9 mouse cellular contexts compared by ENCODE assay signal in the genomic region with DNA sequence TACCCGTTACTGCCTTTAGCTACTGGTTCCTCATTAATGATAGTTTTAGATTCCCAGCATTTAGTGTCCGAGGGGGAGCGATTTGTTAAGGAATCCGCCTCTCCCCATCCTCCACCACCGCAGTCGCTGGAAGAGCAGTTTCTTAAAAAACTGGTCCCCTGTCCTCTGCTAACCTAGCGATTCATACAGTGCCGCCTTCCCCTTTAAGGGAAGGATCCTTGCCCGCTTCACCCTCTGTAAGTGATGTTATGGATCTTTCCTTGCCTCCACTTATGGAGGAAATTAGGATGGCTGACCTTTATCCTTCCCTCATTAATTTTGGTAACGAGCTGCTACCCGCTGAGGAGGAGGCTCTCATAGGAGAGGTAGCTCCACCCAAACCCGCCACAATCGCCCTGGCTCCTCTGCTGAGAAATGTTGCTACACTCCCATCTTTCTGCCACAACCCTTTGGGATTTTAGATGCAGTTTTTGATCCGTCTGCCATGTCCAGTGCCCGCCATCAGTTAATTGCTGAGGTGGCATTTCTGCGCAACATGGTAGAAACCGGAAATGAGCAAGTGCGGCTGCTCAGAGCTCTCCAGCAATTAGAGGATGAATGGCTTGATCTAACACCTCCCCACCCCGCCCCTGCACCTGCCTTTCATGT. TPM values are rescaled to one million over a fixed set of nuclear protein-coding genes. Genes with fewer than 3 reads are reported as not detected.
DNase-seq lines count a peak whose midpoint lies in the region; ATAC-seq and TF ChIP-seq lines count a peak whose summit lies in the region.
"Had no signal": no experiment of that assay in that cellular context is flagged by ENCODE, and none has a peak within 500 bp of the region (broad histone marks: within the 10 kb centered on the region; RNA-seq: fewer than 3 reads in every experiment).

No protein-coding gene starts in this region.

- no peak for TF ChIP-seq EP300 in lung, postnatal 0 days (IDR thresholded peaks at IDR 0.05)

- TF ChIP-seq CTCF in lung, postnatal 0 days (IDR thresholded peaks at IDR 0.05): no peak

- H3K27me3 ChIP-seq in hindbrain, embryonic 16.5 days (replicated peaks; ENCODE audit: control insufficient read depth, insufficient read depth, low read length): no peaks in the 10 kb centered on the region
- no peaks in the 10 kb centered on the region for H3K27me3 ChIP-seq in lung, postnatal 0 days (replicated peaks; ENCODE audit: insufficient read depth, low read length)

- peak overlapping the region; percentile 47 for H3K4me3 ChIP-seq in hindbrain, embryonic 16.5 days (ENCODE audit: low read length)
- H3K4me3 ChIP-seq in lung, postnatal 0 days (ENCODE audit: low read depth, low read length): peak overlapping the region; percentile 40

- H3K36me3 ChIP-seq in hindbrain, embryonic 16.5 days (ENCODE audit: control insufficient read depth, insufficient read depth, low read length): no peaks in the 10 kb centered on the region
- no peaks in the 10 kb centered on the region for H3K36me3 ChIP-seq in lung, postnatal 0 days (ENCODE audit: insufficient read depth, low read length)

- peak overlapping the region; percentile 74 for H3K9ac ChIP-seq in hindbrain, embryonic 16.5 days (ENCODE audit: low read depth, low read length)
- H3K9ac ChIP-seq in lung, postnatal 0 days (replicated peaks; ENCODE audit: low read depth): no peak overlapping the region

- H3K4me2 ChIP-seq in hindbrain, embryonic 16.5 days (ENCODE audit: low read length): peak overlapping the region; percentile 66
- peak overlapping the region; percentile 75 for H3K4me2 ChIP-seq in lung, postnatal 0 days (replicated peaks; ENCODE audit: low read depth, low read length)

- WGBS in hindbrain, embryonic 16.5 days: 0% methylated on average over 19 of the region's 19 CpGs
- WGBS in lung, postnatal 0 days: under 1% methylated on average over 19 of the region's 19 CpGs

- DNase-seq in Muller cell, postnatal 12 days (ENCODE audit: inconsistent ontology term): peak; percentile 58
- peak; percentile 85 to 90 for DNase-seq in cerebellum, adult 18-20 months
- DNase-seq in forelimb bud, embryonic 11.5 days (ENCODE audit: low read depth, low spot score): peak; percentile 40
- DNase-seq in layer of hippocampus, postnatal 25 days (ENCODE audit: extremely low spot score in 1 of 2, low spot score in 1 of 2): peak; percentile 63 to 66
- peak; percentile 50 for DNase-seq in lung, postnatal 0 days (ENCODE audit: low spot score)
- peak; percentile 22 for DNase-seq in ovary, adult 18-20 months (ENCODE audit: low spot score)
- DNase-seq in thymus, postnatal 14 days: peak; percentile 76

- peak; percentile 97 for ATAC-seq in hindbrain, embryonic 16.5 days
- peak; percentile 40 for ATAC-seq in lung, postnatal 0 days

- no peaks in the 10 kb centered on the region for H3K4me1 ChIP-seq in hindbrain, embryonic 16.5 days (ENCODE audit: control insufficient read depth, insufficient read depth, low read depth, low read length)
- no peaks in the 10 kb centered on the region for H3K4me1 ChIP-seq in lung, postnatal 0 days (ENCODE audit: insufficient read depth, low read depth, low read length)

- no peaks in the 10 kb centered on the region for H3K9me3 ChIP-seq in hindbrain, embryonic 16.5 days (ENCODE audit: control insufficient read depth, low read length)
- no peaks in the 10 kb centered on the region for H3K9me3 ChIP-seq in lung, postnatal 0 days (ENCODE audit: low read length)

- peak overlapping the region; percentile 92 for H3K27ac ChIP-seq in hindbrain, embryonic 16.5 days (ENCODE audit: low read depth, low read length)
- H3K27ac ChIP-seq in lung, postnatal 0 days (ENCODE audit: low read length): no peak overlapping the region

RNA-seq across cellular contexts. Expression of a gene that starts 10.8 kb away (rescaled TPM):
- not detected in 2 replicates for polyA plus RNA-seq in hindbrain, embryonic 16.5 days (2015; fragmentation: Nextera tagmentation; extraction: Ambion mirVana)
- total RNA-seq in layer of hippocampus, postnatal 25 days (2021): not detected
- not detected in 2 replicates for polyA plus RNA-seq in lung, postnatal 0 days (2015; fragmentation: Nextera tagmentation; extraction: Ambion mirVana)
- total RNA-seq: gastrocnemius, postnatal 4 days had no signal

RNA-seq across cellular contexts. Expression of a gene that starts 28.9 kb away (rescaled TPM):
- polyA plus RNA-seq in hindbrain, embryonic 16.5 days (2015; fragmentation: Nextera tagmentation; extraction: Ambion mirVana): 0.14 and 0.19 TPM in 2 replicates
- not detected for total RNA-seq in layer of hippocampus, postnatal 25 days (2021)
- polyA plus RNA-seq in lung, postnatal 0 days (2015; fragmentation: Nextera tagmentation; extraction: Ambion mirVana): not detected in 2 replicates
- total RNA-seq: gastrocnemius, postnatal 4 days had no signal

RNA-seq across cellular contexts. Expression of a gene that starts 43.1 kb away (rescaled TPM):
- polyA plus RNA-seq in hindbrain, embryonic 16.5 days (2015; fragmentation: Nextera tagmentation; extraction: Ambion mirVana): 22.1 and 25.4 TPM in 2 replicates
- total RNA-seq in layer of hippocampus, postnatal 25 days (2021): 10 to 100 TPM; 17.6 to 22.0 TPM
- polyA plus RNA-seq in lung, postnatal 0 days (2015; fragmentation: Nextera tagmentation; extraction: Ambion mirVana): 9.2 and 10.4 TPM in 2 replicates

RNA-seq across cellular contexts. Expression of a gene that starts 53.1 kb away (rescaled TPM):
- polyA plus RNA-seq in hindbrain, embryonic 16.5 days (2015; fragmentation: Nextera tagmentation; extraction: Ambion mirVana): not detected in 2 replicates
- total RNA-seq in layer of hippocampus, postnatal 25 days (2021): not detected
- not detected in 2 replicates for polyA plus RNA-seq in lung, postnatal 0 days (2015; fragmentation: Nextera tagmentation; extraction: Ambion mirVana)
- total RNA-seq: gastrocnemius, postnatal 4 days had no signal

RNA-seq across cellular contexts. Expression of a gene that starts 57.3 kb away (rescaled TPM):
- polyA plus RNA-seq in hindbrain, embryonic 16.5 days (2015; fragmentation: Nextera tagmentation; extraction: Ambion mirVana): 117 and 131 TPM in 2 replicates
- 10 to 100 TPM; 41.6 to 50.0 TPM for total RNA-seq in layer of hippocampus, postnatal 25 days (2021)
- 129 and 146 TPM in 2 replicates for polyA plus RNA-seq in lung, postnatal 0 days (2015; fragmentation: Nextera tagmentation; extraction: Ambion mirVana)

Comparison
In these comparisons a context has a peak if more than half of its experiments do, and no peak if none do; other contexts are left out.
1. DNase-seq: peak in every context shown above with its lines; median percentile 88 in cerebellum, adult 18-20 months; 76 in thymus, postnatal 14 days; 64 in layer of hippocampus, postnatal 25 days; 58 in Muller cell, postnatal 12 days; 50 in lung, postnatal 0 days; 40 in forelimb bud, embryonic 11.5 days; 22 in ovary, adult 18-20 months.